Mouse (Mus musculus) liver, embryonic 14.5 days (tissue): ENCODE results near the gene Henmt1. TPM values are rescaled to one million over a fixed set of nuclear protein-coding genes. Genes with fewer than 3 reads are reported as not detected.

Source experiments
- ATAC-seq: fragments of 200-750 bp; cut with Nextera tagmentation; 2 replicates; pipeline ENCODE4 v1.8.0; 2017; ENCODE audit warnings: moderate number of reproducible peaks, mild to moderate bottlenecking, moderate library complexity; ENCODE audit not compliant: insufficient read depth
- DNase-seq, 3 experiments: peaks; one replicate each; pipeline ENCODE4 v3.0.0-alpha.2; 2012 to 2013; ENCODE audit warnings: low read depth in 3 of 3, low spot score in 3 of 3
- H3K27ac ChIP-seq: fragments of 300-500 bp; sonication (generic); 2 replicates; pipeline ENCODE4 v1.5.1; 2014; ENCODE audit warnings: moderate library complexity, mild to moderate bottlenecking, control low read depth, inconsistent platforms
- H3K27me3 ChIP-seq: fragments of 300-500 bp; sonication (generic); 2 replicates; pipeline ENCODE4 v1.6.1; 2014; ENCODE audit warnings: mild to moderate bottlenecking, low read length, moderate library complexity; ENCODE audit not compliant: control insufficient read depth, insufficient read depth
- H3K36me3 ChIP-seq: fragments of 300-500 bp; sonication (generic); replicated peaks from 2 replicates; pipeline ENCODE4 v1.6.1; 2014; ENCODE audit warnings: low read depth; ENCODE audit not compliant: control insufficient read depth, insufficient read depth
- H3K4me1 ChIP-seq, 2 experiments: fragments of 200-500 bp in 1 of 2; fragments of 300-500 bp in 1 of 2; sonication (generic) in 1 of 2; replicated peaks; 2 replicates each; pipeline ENCODE4 v1.6.1; 2012 to 2014; ENCODE audit warnings: antibody characterized with exemption in 1 of 2, inconsistent platforms in 1 of 2, low read length in 1 of 2; ENCODE audit not compliant: control insufficient read depth in 2 of 2, insufficient read depth in 2 of 2
- H3K4me2 ChIP-seq: fragments of 300-500 bp; sonication (generic); 2 replicates; pipeline ENCODE4 v1.6.1; 2014; ENCODE audit warnings: low read depth, mild to moderate bottlenecking, control low read depth, moderate library complexity
- H3K4me3 ChIP-seq, 2 experiments: fragments of 200-500 bp in 1 of 2; fragments of 300-500 bp in 1 of 2; sonication (generic) in 1 of 2; 2 replicates each; pipeline ENCODE4 v1.5.1; 2012 to 2014; ENCODE audit warnings: low read depth in 2 of 2, low read length in 2 of 2, mild to moderate bottlenecking in 2 of 2, control low read depth in 1 of 2, inconsistent platforms in 1 of 2, moderate library complexity in 1 of 2; ENCODE audit not compliant: insufficient read depth in 1 of 2
- H3K9ac ChIP-seq: fragments of 300-500 bp; sonication (generic); replicated peaks from 2 replicates; pipeline ENCODE4 v1.6.1; 2014; ENCODE audit warnings: mild to moderate bottlenecking, control low read depth, moderate library complexity
- H3K9me3 ChIP-seq: fragments of 300-500 bp; sonication (generic); 2 replicates; pipeline ENCODE4 v1.6.1; 2016; ENCODE audit warnings: low read length, mixed read lengths; ENCODE audit not compliant: control insufficient read depth
- CTCF ChIP-seq: IDR thresholded peaks from 2 replicates; pipeline ENCODE4 v1.5.1; 2016; ENCODE audit warnings: antibody characterized with exemption, low read depth, control low read depth
- EP300 ChIP-seq: IDR thresholded peaks from 2 replicates; pipeline ENCODE4 v1.6.1; 2016; ENCODE audit warnings: antibody characterized with exemption, low read depth
- WGBS: fragments of 180-500 bp; shearing (Covaris S2); extraction: QIAGEN DNeasy Blood & Tissue Kit; methylation state at CpG from one replicate; pipeline ENCODE4 v1.1.7; 2014; ENCODE audit not compliant: insufficient replicate concordance; 5-methylcytosine and 5-hydroxymethylcytosine counted together
- polyA plus RNA-seq, 2 experiments: library from polyadenylated mRNA; depleted of rRNA in 1 of 2; stranded (reverse) in 1 of 2; unstranded in 1 of 2; fragments of >200 nt; fragmentation: Nextera tagmentation in 1 of 2; extraction: Ambion mirVana in 1 of 2; gene quantifications; 2 replicates each; pipeline versions ENCODE4 v1.2.1 to v1.2.3; 2012 to 2014

The Henmt1 gene
- polyA plus RNA-seq, 2 experiments, result 0.03 TPM; not detected in 1

GRCm38 (mm10) chr3:108918852-108919251 is 20.8 kb upstream of the Henmt1 start:
- no peak overlapping the region for H3K9ac ChIP-seq
- TF ChIP-seq CTCF (peak; percentile 25; the same call in 1 of the 2 replicates), EP300 (no peak)
- 87% methylated on average over 1 of the region's 1 CpGs for WGBS
- H3K27ac ChIP-seq, result no peak overlapping the region
- H3K4me2 ChIP-seq, result no peak overlapping the region
- no peaks in the 10 kb centered on the region for H3K9me3 ChIP-seq
- H3K27me3 ChIP-seq, result no peaks in the 10 kb centered on the region
- H3K4me3 ChIP-seq, result no peak overlapping the region
- ATAC-seq (no peak), DNase-seq (no peak)
- no peaks in the 10 kb centered on the region for H3K36me3 ChIP-seq
- peaks cover 17 to 35% of the 10 kb centered on the region in 2 experiments for H3K4me1 ChIP-seq

- peaks cover 17 to 35% of the 10 kb centered on the region in 2 experiments for H3K4me1 ChIP-seq
- no peak for ATAC-seq
Measured at GRCm38 (mm10) chr3:108920442-108921070, 19.1 kb upstream of the Henmt1 start.

GRCm38 (mm10) chr3:108921822-108922221 is 17.9 kb upstream of the Henmt1 start:
- H3K4me2 ChIP-seq, result peak overlapping the region; percentile 37
- 17% methylated on average over 1 of the region's 1 CpGs for WGBS

More at GRCm38 (mm10) chr3:108920442-108921070, 19.1 kb upstream of the Henmt1 start:
- TF ChIP-seq CTCF, result no peak
- no peak for TF ChIP-seq EP300
- Histone ChIP-seq H3K4me3 (no peak overlapping the region), H3K9ac (no peak overlapping the region), H3K4me2 (no peak overlapping the region), H3K27me3 (no peaks in the 10 kb centered on the region), H3K9me3 (no peaks in the 10 kb centered on the region), H3K27ac (no peak overlapping the region), H3K36me3 (no peaks in the 10 kb centered on the region)
- DNase-seq, result no peak
- WGBS, result 78% methylated on average over 3 of the region's 3 CpGs

GRCm38 (mm10) chr3:108925677-108926076 is 14.0 kb upstream of the Henmt1 start:
- WGBS, result 63% methylated on average over 4 of the region's 4 CpGs
- Histone ChIP-seq H3K27ac (no peak overlapping the region), H3K9ac (no peak overlapping the region), H3K27me3 (no peaks in the 10 kb centered on the region), H3K36me3 (no peaks in the 10 kb centered on the region), H3K9me3 (no peaks in the 10 kb centered on the region), H3K4me3 (no peak overlapping the region), H3K4me1 (peaks cover 17 to 21% of the 10 kb centered on the region in 2 experiments), H3K4me2 (no peak overlapping the region)
- DNase-seq (no peak), ATAC-seq (no peak)
- TF ChIP-seq EP300 (no peak), CTCF (no peak)

More at GRCm38 (mm10) chr3:108921822-108922221, 17.9 kb upstream of the Henmt1 start:
- Histone ChIP-seq H3K9me3 (no peaks in the 10 kb centered on the region), H3K4me1 (peaks cover 17 to 30% of the 10 kb centered on the region in 2 experiments), H3K27ac (peak overlapping the region; percentile 58), H3K4me3 (no peak overlapping the region), H3K36me3 (no peaks in the 10 kb centered on the region), H3K9ac (no peak overlapping the region; the same call in 1 of the 2 replicates), H3K27me3 (no peaks in the 10 kb centered on the region)
- peak in 2 of 3 experiments; percentile 46 to 53 for DNase-seq
- peak; percentile 79 for TF ChIP-seq EP300
- TF ChIP-seq CTCF, result peak; percentile 30; the same call in 1 of the 2 replicates
- ATAC-seq, result peak; percentile 95

- TF ChIP-seq EP300 (no peak), CTCF (no peak)
- no peak for DNase-seq
- Histone ChIP-seq H3K36me3 (no peaks in the 10 kb centered on the region), H3K27me3 (no peaks in the 10 kb centered on the region), H3K4me1 (peaks cover 13 to 17% of the 10 kb centered on the region in 2 experiments), H3K9ac (no peak overlapping the region), H3K4me3 (no peak overlapping the region), H3K27ac (no peak overlapping the region), H3K4me2 (no peak overlapping the region), H3K9me3 (no peaks in the 10 kb centered on the region)
- 67% methylated on average over 1 of the region's 1 CpGs for WGBS
- no peak for ATAC-seq
Measured at GRCm38 (mm10) chr3:108926308-108926707, 13.4 kb upstream of the Henmt1 start.
